In the genomic region with DNA sequence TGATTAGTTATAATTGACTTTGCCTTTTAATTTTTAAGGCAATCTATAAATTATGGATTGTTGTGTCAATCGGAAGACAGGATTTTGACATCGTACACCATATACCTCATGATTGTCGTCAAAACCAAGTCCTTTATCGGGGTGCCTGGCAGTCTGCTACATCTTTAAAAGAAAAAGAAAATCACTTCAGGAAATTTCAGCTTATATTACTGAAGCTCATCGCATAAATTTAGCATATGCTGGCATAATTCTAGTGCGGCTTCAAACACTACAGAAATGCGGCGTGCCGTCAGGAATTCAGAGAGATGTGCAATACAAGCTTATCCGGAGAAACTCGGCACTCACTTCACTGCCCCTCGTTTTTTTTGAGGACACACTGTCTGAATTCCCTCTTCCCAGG, we compare ENCODE assay signal across 15 mouse cellular contexts.
DNase-seq lines count a peak whose midpoint lies in the region; ATAC-seq and TF ChIP-seq lines count a peak whose summit lies in the region.
"Had no signal": no experiment of that assay in that cellular context is flagged by ENCODE, and none has a peak within 500 bp of the region (broad histone marks: within the 10 kb centered on the region; RNA-seq: fewer than 3 reads in every experiment).

No protein-coding gene starts in this region.

- H3K36me3 ChIP-seq in embryonic facial prominence, embryonic 14.5 days (ENCODE audit: control insufficient read depth, insufficient read depth, low read length): 0 out of 2 replicates have a peak, but pooled peaks cover 4% of the 10 kb centered on the region
- peaks cover 25% of the 10 kb centered on the region for H3K36me3 ChIP-seq in embryonic facial prominence, embryonic 10.5 days (replicated peaks)
- H3K36me3 ChIP-seq in heart, embryonic 13.5 days: no peaks in the 10 kb centered on the region

- no peak for ATAC-seq in embryonic facial prominence, embryonic 14.5 days (ENCODE audit: low read depth)
- ATAC-seq in heart, embryonic 13.5 days (ENCODE audit: extremely low read depth, insufficient number of reproducible peaks, low FRiP score, low TSS enrichment): no peak
- ATAC-seq: liver, postnatal 0 days had no signal

- no peak for TF ChIP-seq CTCF in left cerebral cortex, adult 2 months (IDR thresholded peaks at IDR 0.05)

- no peak overlapping the region for H3K9ac ChIP-seq in embryonic facial prominence, embryonic 14.5 days (ENCODE audit: low read depth, low read length)
- H3K9ac ChIP-seq in heart, embryonic 13.5 days: peak overlapping the region; percentile 17
- H3K9ac ChIP-seq: liver, postnatal 0 days had no signal

- peaks cover 13% of the 10 kb centered on the region for H3K4me1 ChIP-seq in embryonic facial prominence, embryonic 14.5 days (ENCODE audit: control insufficient read depth, insufficient read depth, low read length)
- peaks cover 26% of the 10 kb centered on the region for H3K4me1 ChIP-seq in embryonic facial prominence, embryonic 10.5 days
- H3K4me1 ChIP-seq in heart, embryonic 13.5 days: 0 out of 2 replicates have a peak, but pooled peaks cover 5% of the 10 kb centered on the region

- H3K4me2 ChIP-seq in embryonic facial prominence, embryonic 14.5 days (ENCODE audit: low read depth, low read length): peak overlapping the region; percentile 18; the same call in 1 of the 2 replicates
- H3K4me2 ChIP-seq in heart, embryonic 13.5 days: peak overlapping the region; percentile 65

- no peaks in the 10 kb centered on the region for H3K27me3 ChIP-seq in embryonic facial prominence, embryonic 14.5 days (replicated peaks; ENCODE audit: control insufficient read depth, insufficient read depth, low read length)
- no peaks in the 10 kb centered on the region for H3K27me3 ChIP-seq in embryonic facial prominence, embryonic 10.5 days (replicated peaks; ENCODE audit: low read depth, poor library complexity, severe bottlenecking)
- H3K27me3 ChIP-seq in heart, embryonic 13.5 days (replicated peaks): no peaks in the 10 kb centered on the region

- no peak overlapping the region for H3K27ac ChIP-seq in embryonic facial prominence, embryonic 14.5 days (replicated peaks; ENCODE audit: low read depth, low read length)
- H3K27ac ChIP-seq in embryonic facial prominence, embryonic 10.5 days (replicated peaks): no peak overlapping the region
- no peak overlapping the region for H3K27ac ChIP-seq in heart, embryonic 13.5 days (replicated peaks)
- H3K27ac ChIP-seq in left cerebral cortex, adult 2 months: peak overlapping the region; percentile 76
- H3K27ac ChIP-seq: hindbrain, embryonic 10.5 days had no signal

- intact Hi-C loops in left cerebral cortex, adult 2 months (cut with DNase I): loop anchor here (5.0 kb wide), 2 partner anchors 41 to 199 kb away; no protein-coding TSS in a partner anchor
- intact Hi-C loops in left cerebral cortex, postnatal 14 days (cut with DNase I): loop anchor here (5.0 kb wide), 1 partner anchor 124 kb away; no protein-coding TSS in a partner anchor

- H3K9me3 ChIP-seq in embryonic facial prominence, embryonic 14.5 days (ENCODE audit: control insufficient read depth, low read length): no peaks in the 10 kb centered on the region
- no peaks in the 10 kb centered on the region for H3K9me3 ChIP-seq in embryonic facial prominence, embryonic 10.5 days
- no peaks in the 10 kb centered on the region for H3K9me3 ChIP-seq in heart, embryonic 13.5 days
- H3K9me3 ChIP-seq: hindbrain, embryonic 10.5 days had no signal

- H3K4me3 ChIP-seq in embryonic facial prominence, embryonic 14.5 days (ENCODE audit: low read depth, low read length): no peak overlapping the region
- H3K4me3 ChIP-seq in embryonic facial prominence, embryonic 10.5 days: no peak overlapping the region
- H3K4me3 ChIP-seq in heart, embryonic 13.5 days: peak overlapping the region; percentile 48
- H3K4me3 ChIP-seq in left cerebral cortex, adult 2 months: peak overlapping the region; percentile 47
- H3K4me3 ChIP-seq: erythroblast, embryonic 14.5 days; hindbrain, embryonic 10.5 days had no signal

- 84% methylated on average over 12 of the region's 12 CpGs for WGBS in embryonic facial prominence, embryonic 14.5 days
- WGBS in embryonic facial prominence, embryonic 10.5 days: 90% methylated on average over 12 of the region's 12 CpGs
- 58% methylated on average over 12 of the region's 12 CpGs for WGBS in heart, embryonic 13.5 days

- no peak for DNase-seq in embryonic facial prominence, embryonic 14.5 days (ENCODE audit: low spot score)
- DNase-seq in embryonic facial prominence, embryonic 10.5 days (ENCODE audit: low spot score): no peak
- DNase-seq in heart, adult 8-10 months (ENCODE audit: low spot score): no peak
- DNase-seq in left cerebral cortex, adult 2 months (ENCODE audit: extremely low spot score in 1 of 2, low spot score in 2 of 2): no peak
- no peak for DNase-seq in left cerebral cortex, postnatal 14 days (ENCODE audit: low spot score in 2 of 2)
- peak; percentile 13 for DNase-seq in right cerebral cortex, postnatal 14 days
- DNase-seq in right cerebral cortex, postnatal 36 days (ENCODE audit: low spot score in 2 of 2): no peak
- DNase-seq: cerebellum, adult 11 months; kidney, adult 8-10 months; kidney, postnatal 4 days; liver, postnatal 0 days; spleen, adult 18-20 months had no signal

Comparison
In these comparisons a context has a peak if more than half of its experiments do, and no peak if none do; other contexts are left out.
1. H3K4me3 ChIP-seq: peak in heart, embryonic 13.5 days (single experiment) and left cerebral cortex, adult 2 months (single experiment); none in embryonic facial prominence, embryonic 14.5 days (single experiment) and embryonic facial prominence, embryonic 10.5 days (single experiment).